Mouse (Mus musculus) forebrain, embryonic 16.5 days (tissue): ENCODE data around the gene Sec31b. TPM values are rescaled to one million over a fixed set of nuclear protein-coding genes. Genes with fewer than 3 reads are reported as not detected.

Experiments
- ATAC-seq: fragments of 200-750 bp; cut with Nextera tagmentation; 2 replicates; pipeline ENCODE4 v1.8.0; 2017; ENCODE audit warnings: mild to moderate bottlenecking, moderate library complexity
- H3K27ac ChIP-seq: fragments of 300-500 bp; sonication (generic); 2 replicates; pipeline ENCODE4 v1.5.1; 2014; ENCODE audit warnings: low read length, control low read depth
- H3K27me3 ChIP-seq: fragments of 300-500 bp; sonication (generic); replicated peaks from 2 replicates; pipeline ENCODE4 v1.6.1; 2014; ENCODE audit warnings: low read length; ENCODE audit not compliant: control insufficient read depth, insufficient read depth
- H3K36me3 ChIP-seq: fragments of 300-500 bp; sonication (generic); 2 replicates; pipeline ENCODE4 v1.6.1; 2014; ENCODE audit not compliant: control insufficient read depth, insufficient read depth
- H3K4me1 ChIP-seq: fragments of 300-500 bp; sonication (generic); replicated peaks from 2 replicates; pipeline ENCODE4 v1.6.1; 2014; ENCODE audit warnings: low read length; ENCODE audit not compliant: control insufficient read depth, insufficient read depth
- H3K4me2 ChIP-seq: fragments of 300-500 bp; sonication (generic); 2 replicates; pipeline ENCODE4 v1.6.1; 2014; ENCODE audit warnings: mild to moderate bottlenecking, low read length, control low read depth
- H3K4me3 ChIP-seq: fragments of 300-500 bp; sonication (generic); replicated peaks from 2 replicates; pipeline ENCODE4 v1.5.1; 2014; ENCODE audit warnings: mild to moderate bottlenecking, low read length, control low read depth
- H3K9ac ChIP-seq: fragments of 300-500 bp; sonication (generic); replicated peaks from 2 replicates; pipeline ENCODE4 v1.6.1; 2014; ENCODE audit warnings: low read depth, low read length, control low read depth
- H3K9me3 ChIP-seq: fragments of 300-500 bp; sonication (generic); 2 replicates; pipeline ENCODE4 v1.6.1; 2016; ENCODE audit warnings: low read length; ENCODE audit not compliant: control insufficient read depth
- WGBS: fragments of 180-500 bp; shearing (Covaris S2); extraction: QIAGEN DNeasy Blood & Tissue Kit; methylation state at CpG from one replicate; pipeline ENCODE4 v1.1.7; 2014; 5-methylcytosine and 5-hydroxymethylcytosine counted together
- polyA plus RNA-seq: library from polyadenylated mRNA; unstranded; fragments of >200 nt; fragmentation: Nextera tagmentation; extraction: Ambion mirVana; gene quantifications from 2 replicates; pipeline ENCODE4 v1.2.1, GENCODE M21; 2015

The Sec31b gene
- polyA plus RNA-seq, 1 experiment from 2014 or later: 0.16 TPM

- peaks cover 37% of the 10 kb centered on the region for H3K27me3 ChIP-seq
- no peak for ATAC-seq
- H3K4me2 ChIP-seq: no peak overlapping the region
- no peak overlapping the region for H3K9ac ChIP-seq
- peaks cover 7% of the 10 kb centered on the region; the same call in 1 of the 2 replicates for H3K36me3 ChIP-seq
- WGBS: 54% methylated on average over 10 of the region's 10 CpGs
- no peak overlapping the region for H3K4me3 ChIP-seq
- H3K4me1 ChIP-seq: peaks cover 5% of the 10 kb centered on the region
- H3K9me3 ChIP-seq: peaks cover 3% of the 10 kb centered on the region; the same call in 1 of the 2 replicates
- H3K27ac ChIP-seq: no peak overlapping the region
Observed at GRCm38 (mm10) chr19:44544372-44544771, 1.3 kb downstream of the Sec31b start.

- peaks cover 3% of the 10 kb centered on the region; the same call in 1 of the 2 replicates for H3K9me3 ChIP-seq
- WGBS: 89% methylated on average over 8 of the region's 8 CpGs
- no peak overlapping the region for H3K4me3 ChIP-seq
- peaks cover 37% of the 10 kb centered on the region for H3K27me3 ChIP-seq
- H3K9ac ChIP-seq: no peak overlapping the region
- no peaks in the 10 kb centered on the region for H3K36me3 ChIP-seq
- H3K4me2 ChIP-seq: no peak overlapping the region
- H3K27ac ChIP-seq: no peak overlapping the region
- peaks cover 5% of the 10 kb centered on the region for H3K4me1 ChIP-seq
- ATAC-seq: no peak
Observed at GRCm38 (mm10) chr19:44542694-44543178, 2.9 kb downstream of the Sec31b start.

GRCm38 (mm10) chr19:44537416-44537815, 8.2 kb downstream of the Sec31b start:
- H3K36me3 ChIP-seq: no peaks in the 10 kb centered on the region
- no peak overlapping the region for H3K4me2 ChIP-seq
- H3K4me1 ChIP-seq: no peaks in the 10 kb centered on the region
- 87% methylated on average over 8 of the region's 8 CpGs for WGBS
- H3K4me3 ChIP-seq: no peak overlapping the region
- H3K27ac ChIP-seq: no peak overlapping the region
- H3K9ac ChIP-seq: no peak overlapping the region
- no peak for ATAC-seq
- peaks cover 3% of the 10 kb centered on the region; the same call in 1 of the 2 replicates for H3K9me3 ChIP-seq
- peaks cover 3% of the 10 kb centered on the region; the same call in 1 of the 2 replicates for H3K27me3 ChIP-seq

GRCm38 (mm10) chr19:44535376-44535775, 10.3 kb downstream of the Sec31b start:
- H3K27ac ChIP-seq: no peak overlapping the region
- 0 out of 2 replicates have a peak, but pooled peaks cover 2% of the 10 kb centered on the region for H3K27me3 ChIP-seq
- H3K4me1 ChIP-seq: no peaks in the 10 kb centered on the region
- no peak overlapping the region for H3K9ac ChIP-seq
- whole genome bisulfite sequencing: 19% methylated on average over 3 of the region's 3 CpGs
- no peaks in the 10 kb centered on the region for H3K9me3 ChIP-seq
- no peaks in the 10 kb centered on the region for H3K36me3 ChIP-seq
- ATAC-seq: no peak
- H3K4me2 ChIP-seq: no peak overlapping the region
- H3K4me3 ChIP-seq: no peak overlapping the region

GRCm38 (mm10) chr19:44530018-44530417, 15.6 kb downstream of the Sec31b start:
- Histone ChIP-seq H3K9ac (no peak overlapping the region), H3K27me3 (peaks cover 4% of the 10 kb centered on the region; the same call in 1 of the 2 replicates), H3K4me2 (no peak overlapping the region), H3K9me3 (no peaks in the 10 kb centered on the region), H3K36me3 (no peaks in the 10 kb centered on the region), H3K4me1 (no peaks in the 10 kb centered on the region), H3K4me3 (no peak overlapping the region), H3K27ac (no peak overlapping the region)
- WGBS: 85% methylated on average over 6 of the region's 6 CpGs
- ATAC-seq: no peak

GRCm38 (mm10) chr19:44525551-44526205, 20.0 kb downstream of the Sec31b start:
- WGBS: 84% methylated on average over 9 of the region's 9 CpGs
- Histone ChIP-seq H3K27ac (no peak overlapping the region), H3K9ac (no peak overlapping the region), H3K27me3 (peaks cover 19% of the 10 kb centered on the region), H3K36me3 (no peaks in the 10 kb centered on the region), H3K9me3 (no peaks in the 10 kb centered on the region), H3K4me3 (no peak overlapping the region), H3K4me1 (no peaks in the 10 kb centered on the region), H3K4me2 (no peak overlapping the region)
- ATAC-seq: no peak

- 28% methylated on average over 7 of the region's 7 CpGs for WGBS
- no peaks in the 10 kb centered on the region for H3K9me3 ChIP-seq
- H3K9ac ChIP-seq: no peak overlapping the region
- H3K4me3 ChIP-seq: no peak overlapping the region
- peaks cover 4% of the 10 kb centered on the region for H3K4me1 ChIP-seq
- H3K27me3 ChIP-seq: peaks cover 69% of the 10 kb centered on the region
- no peak overlapping the region for H3K27ac ChIP-seq
- H3K36me3 ChIP-seq: no peaks in the 10 kb centered on the region
- H3K4me2 ChIP-seq: no peak overlapping the region
- ATAC-seq: no peak
Observed at GRCm38 (mm10) chr19:44519152-44519551, 26.5 kb downstream of the Sec31b start.

GRCm38 (mm10) chr19:44517996-44518768, 27.5 kb downstream of the Sec31b start:
- WGBS: 38% methylated on average over 12 of the region's 12 CpGs
- no peak for ATAC-seq

GRCm38 (mm10) chr19:44515769-44516168, 29.9 kb downstream of the Sec31b start:
- Histone ChIP-seq H3K9ac (no peak overlapping the region), H3K4me2 (no peak overlapping the region), H3K4me3 (no peak overlapping the region), H3K9me3 (no peaks in the 10 kb centered on the region), H3K36me3 (no peaks in the 10 kb centered on the region), H3K27me3 (peaks cover 88% of the 10 kb centered on the region), H3K4me1 (peaks cover 15% of the 10 kb centered on the region), H3K27ac (no peak overlapping the region)
- ATAC-seq: no peak
- WGBS: 27% methylated on average over 6 of the region's 6 CpGs

More at GRCm38 (mm10) chr19:44517996-44518768, 27.5 kb downstream of the Sec31b start:
- Histone ChIP-seq H3K27ac (no peak overlapping the region), H3K36me3 (no peaks in the 10 kb centered on the region), H3K27me3 (peaks cover 70% of the 10 kb centered on the region), H3K4me3 (no peak overlapping the region), H3K9ac (no peak overlapping the region), H3K9me3 (no peaks in the 10 kb centered on the region), H3K4me1 (peaks cover 4% of the 10 kb centered on the region), H3K4me2 (no peak overlapping the region)
